Mouse (Mus musculus): ENCODE data around the gene Zfp553.

Zfp553 gene

DNA sequence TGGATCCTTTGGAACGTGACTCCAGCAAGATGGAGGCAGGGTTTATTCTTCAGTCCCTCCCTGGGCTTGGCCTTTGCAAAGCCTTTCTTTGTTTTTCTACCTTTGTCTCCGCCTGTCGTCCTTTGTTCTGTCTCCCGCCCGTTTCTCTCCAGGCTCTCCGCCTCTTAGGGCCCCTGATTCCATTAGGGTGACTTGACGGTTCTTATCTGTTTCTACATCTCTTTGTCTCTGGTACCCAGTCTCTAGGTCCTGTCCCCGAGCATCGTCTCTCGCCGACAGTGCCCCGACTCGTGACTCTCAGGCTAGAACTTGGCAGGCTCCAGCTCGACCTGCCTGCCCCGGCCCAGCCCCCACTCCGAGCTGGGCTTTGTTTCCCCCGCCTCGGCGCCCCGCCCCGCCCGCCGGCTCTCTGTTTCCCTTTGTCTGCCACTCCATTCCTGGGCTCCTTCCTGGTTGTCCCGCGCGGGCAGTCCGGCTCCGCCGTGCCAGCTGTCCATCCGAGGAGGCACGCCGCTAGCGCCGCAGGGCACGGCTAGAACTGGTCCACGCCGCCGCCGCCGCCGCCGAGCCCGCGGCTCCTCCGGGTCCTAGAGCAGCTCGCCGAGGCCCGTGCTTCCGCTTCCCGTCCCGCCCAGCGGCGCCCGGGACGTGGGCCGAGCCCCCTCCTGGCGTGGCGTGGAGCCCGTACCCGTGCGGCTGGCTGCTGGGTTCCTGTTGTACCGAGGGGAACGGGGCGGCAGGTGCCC lies at the start of gene Zfp553, which contains the start of gene Sept1:
TSS of gene Zfp553 (plus strand) at position 440 of the 746 bp plus-strand sequence.
TSS of gene Sept1 (minus strand) at position 509 of the 746 bp plus-strand sequence.
- DNase-seq (ENCODE audit: low spot score): peak; percentile 45

DNA sequence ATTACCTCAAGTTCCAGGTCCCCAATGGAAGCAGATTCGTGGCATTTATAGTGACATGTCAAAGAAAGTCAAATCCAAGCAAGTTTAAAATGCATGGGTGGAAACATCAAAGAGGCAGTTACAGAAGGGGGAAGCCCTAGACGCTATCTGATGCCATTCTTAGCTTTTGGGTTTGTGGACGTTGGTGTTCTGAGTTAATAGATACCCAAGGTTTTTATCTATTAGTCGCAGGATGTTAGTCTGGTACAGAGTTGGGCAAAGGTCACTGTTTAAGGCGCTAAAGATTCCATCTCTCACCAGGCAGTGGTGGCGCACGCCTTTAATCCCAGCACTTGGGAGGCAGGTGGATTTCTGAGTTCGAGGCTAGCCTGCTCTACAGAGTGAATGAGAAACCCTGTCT lies 49.5 kb upstream of the Zfp553 start:
- no peak for DNase-seq (ENCODE audit: low spot score)

GRCm38 (mm10) chr7:127183828-127184227 lies 49.0 kb upstream of the Zfp553 start:
- no peak for DNase-seq (ENCODE audit: low spot score)

- DNase-seq (ENCODE audit: low spot score): no peak
These were observed 48.1 kb upstream of the Zfp553 start for GRCm38 (mm10) chr7:127184720-127185119.

- DNase-seq (ENCODE audit: low spot score): no peak
These were observed 47.3 kb upstream of the Zfp553 start for GRCm38 (mm10) chr7:127185601-127186000.

- DNase-seq (ENCODE audit: low spot score): no peak
These were observed 45.5 kb upstream of the Zfp553 start for GRCm38 (mm10) chr7:127187351-127187750.

DNA sequence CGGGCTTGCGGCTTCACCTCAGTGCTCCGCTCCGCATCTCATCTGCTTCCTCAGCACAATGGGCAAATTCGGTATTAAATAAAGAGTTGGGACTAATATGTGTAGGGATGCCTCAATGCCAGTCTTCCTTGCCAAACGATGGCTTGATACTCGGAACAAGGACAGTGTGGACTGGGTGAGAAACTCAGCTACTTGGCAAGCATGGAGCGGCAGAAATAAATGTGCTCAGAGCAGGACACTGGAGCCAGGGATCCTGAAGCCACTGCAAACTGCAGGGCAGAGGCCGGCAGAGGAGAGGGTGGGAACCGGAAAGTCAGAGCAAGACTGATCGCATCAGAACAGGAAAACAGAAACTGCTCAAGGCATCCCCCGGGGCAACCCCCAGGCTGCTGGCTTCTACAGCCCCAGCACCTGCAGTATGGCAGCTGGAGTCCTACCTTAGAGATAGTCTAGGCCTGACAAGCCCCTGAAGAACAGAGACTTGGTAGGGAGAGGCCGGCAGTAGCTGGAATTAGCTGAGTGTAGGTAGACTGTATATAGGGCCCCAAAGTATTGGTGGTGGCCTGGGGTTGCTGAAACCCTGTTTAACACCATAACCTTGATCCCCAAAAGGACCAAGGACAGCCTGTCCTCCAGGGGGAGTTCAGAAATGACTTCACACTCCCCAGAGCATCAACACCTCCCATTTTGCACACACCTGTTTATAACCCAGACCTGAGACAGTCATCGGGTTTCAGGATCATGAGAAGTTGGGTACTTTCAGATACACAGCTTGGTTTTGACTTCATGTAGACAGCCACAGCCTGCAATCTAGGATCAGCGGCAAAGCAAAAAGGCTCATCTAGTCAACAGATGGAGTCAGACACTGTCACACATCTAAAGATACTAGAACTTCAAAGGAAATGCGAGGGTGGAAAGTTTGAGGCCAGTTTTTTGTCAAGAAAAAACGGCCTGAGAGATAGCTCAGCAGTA lies 44.3 kb upstream of the Zfp553 start:
- DNase-seq (ENCODE audit: low spot score): no peak

DNA sequence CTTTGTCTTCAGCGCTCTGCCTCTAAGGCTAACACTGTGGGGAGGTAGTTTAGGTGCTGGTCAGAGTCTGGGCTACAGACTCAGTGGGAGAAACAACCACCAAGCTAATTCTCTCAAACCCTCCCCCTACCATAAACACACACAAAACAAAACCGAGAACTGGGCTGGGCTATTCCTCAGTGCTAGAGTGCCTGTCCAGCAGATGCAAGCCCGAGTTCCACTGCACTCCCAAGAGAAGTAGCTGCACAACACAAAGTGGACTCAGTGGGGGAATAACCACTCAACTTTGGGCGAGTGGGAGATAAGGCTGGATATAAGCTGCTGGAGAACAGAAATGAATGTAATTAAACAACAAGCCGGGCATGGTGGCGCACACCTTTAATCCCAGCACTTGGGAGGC lies 42.2 kb upstream of the Zfp553 start:
- no peak for DNase-seq (ENCODE audit: low spot score)

GRCm38 (mm10) chr7:127192989-127193388 lies 39.9 kb upstream of the Zfp553 start:
- DNase-seq (ENCODE audit: low spot score): no peak

GRCm38 (mm10) chr7:127194011-127194632 lies 38.7 kb upstream of the Zfp553 start:
- DNase-seq (ENCODE audit: low spot score): no peak

GRCm38 (mm10) chr7:127194633-127195029 lies 38.2 kb upstream of the Zfp553 start:
- no peak for DNase-seq (ENCODE audit: low spot score)

DNA sequence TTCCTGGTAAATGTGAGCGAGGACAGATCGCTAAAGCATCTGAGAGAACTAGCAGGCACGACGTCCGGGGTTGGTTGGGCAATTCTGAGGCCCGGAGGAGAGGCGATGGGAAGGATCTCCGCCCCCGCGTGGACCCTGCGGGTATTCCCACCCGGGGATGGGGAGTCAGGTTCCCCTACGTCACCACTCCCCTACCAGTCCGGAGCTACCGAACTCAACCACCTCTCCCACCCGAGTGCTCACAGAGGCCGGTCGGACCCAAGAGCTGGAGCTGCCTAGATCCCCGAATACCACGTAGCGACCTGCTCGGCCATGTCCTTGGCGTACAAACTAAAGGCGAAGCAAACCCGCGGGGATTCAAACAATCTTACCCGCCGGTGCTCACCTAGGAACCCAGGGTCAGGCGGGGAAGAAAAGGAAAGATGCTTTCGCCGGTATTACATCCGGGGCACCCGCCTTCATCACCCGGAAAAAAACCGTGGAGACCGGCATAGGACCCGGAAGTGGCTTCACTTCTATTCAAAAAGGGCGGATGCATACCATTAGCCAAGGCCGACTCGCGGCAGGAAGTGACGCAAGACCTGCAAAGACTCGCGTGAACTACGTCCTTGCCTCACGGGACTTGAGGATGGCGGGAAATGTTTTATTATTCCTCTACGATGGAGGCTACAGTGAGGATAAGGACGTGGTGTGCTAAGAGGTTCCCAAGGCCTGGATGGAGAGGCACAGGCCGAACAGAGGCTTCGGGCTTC lies 37.1 kb upstream of the Zfp553 start, which contains the start of gene Cd2bp2:
TSS of gene Cd2bp2 (minus strand) at position 507 of the 752 bp plus-strand sequence.
- DNase-seq (ENCODE audit: low spot score): peak; percentile 84

- no peak for DNase-seq (ENCODE audit: low spot score)
These were observed 36.4 kb upstream of the Zfp553 start for GRCm38 (mm10) chr7:127196484-127196883.

GRCm38 (mm10) chr7:127206606-127207005 lies 26.3 kb upstream of the Zfp553 start:
- no peak for DNase-seq (ENCODE audit: low spot score)

- DNase-seq (ENCODE audit: low spot score): no peak
These were observed 25.2 kb upstream of the Zfp553 start for GRCm38 (mm10) chr7:127207374-127208294.

- no peak for DNase-seq (ENCODE audit: low spot score)
These were observed 24.6 kb upstream of the Zfp553 start, which contains the start of gene Tbc1d10b for GRCm38 (mm10) chr7:127208295-127208552. Gene Tbc1d10b, minus strand, starts transcription at chr7:127208468.

DNA sequence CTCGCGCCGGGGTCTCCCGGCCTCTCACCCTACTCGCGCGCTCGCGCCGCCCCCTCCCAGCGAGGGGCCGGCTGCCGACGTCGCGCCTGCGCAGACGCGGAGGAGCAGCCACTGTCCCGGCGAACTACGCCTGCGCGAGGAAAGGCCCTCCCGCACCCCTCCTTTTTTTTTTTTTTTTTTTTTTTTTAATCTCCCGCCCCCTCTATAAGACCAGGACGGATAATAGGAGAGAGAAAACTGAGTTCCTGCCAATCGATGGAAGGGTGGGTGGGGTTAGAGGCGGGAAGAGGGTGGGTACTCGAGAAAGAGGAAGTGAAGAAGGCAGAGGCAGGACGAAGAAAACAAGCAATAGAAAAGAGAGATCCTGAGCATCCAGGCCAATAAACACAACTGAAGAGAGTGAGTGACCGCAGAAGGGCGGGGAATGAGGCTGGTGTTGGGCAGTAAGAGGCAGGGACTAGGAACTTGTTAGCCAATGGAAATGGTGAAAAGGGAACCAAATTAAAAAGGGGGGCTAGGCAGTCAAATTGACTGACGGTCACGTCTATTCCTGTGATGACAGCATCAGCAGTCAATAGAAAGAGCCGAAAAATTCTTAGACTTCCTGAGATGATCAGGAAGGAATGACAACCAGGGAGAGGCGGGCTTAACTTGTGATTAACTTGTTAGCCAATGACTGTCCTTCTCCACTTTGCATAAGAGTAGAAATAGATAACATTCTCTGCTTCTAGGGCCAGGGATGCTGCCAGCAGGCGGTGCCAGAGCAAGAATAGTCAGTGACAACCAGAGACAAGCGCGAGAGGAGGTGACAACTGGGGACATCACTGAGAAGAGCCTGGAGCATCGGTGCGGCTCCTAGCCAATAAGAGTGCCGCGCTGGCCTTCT lies 24.1 kb upstream of the Zfp553 start, which contains the start of gene Mylpf:
TSS of gene Mylpf (plus strand) at position 338 of the 886 bp plus-strand sequence.
- DNase-seq (ENCODE audit: low spot score): peak; percentile 67

DNA sequence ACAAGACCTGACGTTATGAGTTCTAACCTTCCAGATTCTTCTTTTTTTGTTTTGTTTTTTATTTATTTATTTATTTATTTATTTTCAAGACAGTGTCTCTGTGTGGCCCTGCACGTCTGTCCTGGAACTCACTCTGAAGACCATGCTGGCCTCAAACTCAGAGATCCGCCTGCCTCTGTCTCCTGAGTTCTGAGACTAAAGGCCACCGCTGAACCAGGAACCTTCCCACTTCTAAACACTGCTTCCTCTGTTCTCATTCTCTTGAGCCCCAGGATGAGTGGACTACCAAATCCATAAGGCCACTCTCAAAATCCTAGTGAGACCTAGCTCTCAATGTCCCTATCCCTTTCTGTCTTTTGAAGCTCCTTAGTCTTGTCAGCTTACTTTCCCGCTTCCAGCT lies 23.0 kb upstream of the Zfp553 start:
- no peak for DNase-seq (ENCODE audit: low spot score)

GRCm38 (mm10) chr7:127210266-127210665 lies 22.6 kb upstream of the Zfp553 start:
- no peak for DNase-seq (ENCODE audit: low spot score)

Data from urinary bladder, postnatal 10 days (tissue).